9 mouse cellular contexts compared by ENCODE assay signal in genomic region chr6:36819784-36820050, GRCm38 (mm10). TPM values are rescaled to one million over a fixed set of nuclear protein-coding genes. Genes with fewer than 3 reads are reported as not detected.
DNase-seq lines count a peak whose midpoint lies in the region; ATAC-seq and TF ChIP-seq lines count a peak whose summit lies in the region.
"Had no signal": no experiment of that assay in that cellular context is flagged by ENCODE, and none has a peak within 500 bp of the region (broad histone marks: within the 10 kb centered on the region; RNA-seq: fewer than 3 reads in every experiment).

No protein-coding gene starts in this region.

- no peaks in the 10 kb centered on the region for H3K27me3 ChIP-seq in kidney, embryonic 14.5 days (ENCODE audit: control insufficient read depth, insufficient read depth, low read length)
- H3K27me3 ChIP-seq in forebrain, embryonic 14.5 days (replicated peaks; ENCODE audit: control insufficient read depth, insufficient read depth, low read length), result no peaks in the 10 kb centered on the region
- no peaks in the 10 kb centered on the region for H3K27me3 ChIP-seq in midbrain, postnatal 0 days (ENCODE audit: insufficient read depth, low read length)

- no peak for TF ChIP-seq CTCF in cortical plate, adult 2 months (IDR thresholded peaks at IDR 0.05; ENCODE audit: extremely low read depth, insufficient read depth, low read length)
- TF ChIP-seq CTCF in midbrain, postnatal 0 days (IDR thresholded peaks at IDR 0.05), result no peak

- no peak for ATAC-seq in kidney, embryonic 14.5 days (ENCODE audit: low FRiP score, low TSS enrichment)
- peak; percentile 13; the same call in 1 of the 2 replicates for ATAC-seq in forebrain, embryonic 14.5 days
- no peak for ATAC-seq in midbrain, postnatal 0 days (ENCODE audit: low FRiP score)

- peak overlapping the region; percentile 59; the same call in 1 of the 2 replicates for H3K27ac ChIP-seq in kidney, embryonic 14.5 days (ENCODE audit: low read depth, low read length)
- H3K27ac ChIP-seq in cortical plate, adult 2 months (ENCODE audit: insufficient read depth, low read length), result peak overlapping the region; percentile 65; the same call in 1 of the 2 replicates
- peak overlapping the region; percentile 78 for H3K27ac ChIP-seq in forebrain, embryonic 14.5 days (ENCODE audit: low read depth, low read length)
- peak overlapping the region; percentile 71 for H3K27ac ChIP-seq in midbrain, postnatal 0 days (ENCODE audit: low read depth, low read length)
- H3K27ac ChIP-seq: liver, embryonic 14.5 days had no signal

- H3K4me3 ChIP-seq in kidney, embryonic 14.5 days (ENCODE audit: low read length), result no peak overlapping the region
- no peak overlapping the region for H3K4me3 ChIP-seq in cortical plate, adult 2 months (ENCODE audit: insufficient read depth, low read length)
- no peak overlapping the region for H3K4me3 ChIP-seq in forebrain, embryonic 14.5 days (ENCODE audit: low read depth, low read length)
- no peak overlapping the region for H3K4me3 ChIP-seq in midbrain, postnatal 0 days (ENCODE audit: low read depth, low read length)

- peaks cover 3% of the 10 kb centered on the region; the same call in 1 of the 2 replicates for H3K4me1 ChIP-seq in kidney, embryonic 14.5 days (ENCODE audit: control insufficient read depth, insufficient read depth, low read length)
- no peaks in the 10 kb centered on the region; the same call in 1 of the 2 replicates for H3K4me1 ChIP-seq in cortical plate, adult 2 months (ENCODE audit: control insufficient read depth, insufficient read depth, low read length)
- peaks cover 18% of the 10 kb centered on the region; the same call in 1 of the 2 replicates for H3K4me1 ChIP-seq in forebrain, embryonic 14.5 days (ENCODE audit: control insufficient read depth, insufficient read depth, low read length)
- H3K4me1 ChIP-seq in midbrain, postnatal 0 days (ENCODE audit: insufficient read depth, low read length), result no peaks in the 10 kb centered on the region

- H3K4me2 ChIP-seq in kidney, embryonic 14.5 days (replicated peaks; ENCODE audit: low read depth, low read length), result no peak overlapping the region
- H3K4me2 ChIP-seq in forebrain, embryonic 14.5 days (ENCODE audit: low read length), result no peak overlapping the region
- H3K4me2 ChIP-seq in midbrain, postnatal 0 days (ENCODE audit: low read depth, low read length, poor library complexity, severe bottlenecking), result no peak overlapping the region

- no peak for DNase-seq in kidney, postnatal 25 days
- DNase-seq in forebrain, embryonic 14.5 days (ENCODE audit: low spot score), result no peak
- no peak for DNase-seq in midbrain, postnatal 0 days (ENCODE audit: low spot score)
- no peak for DNase-seq in ovary, postnatal 14 days (ENCODE audit: low spot score)
- DNase-seq in testis, postnatal 14 days (ENCODE audit: low spot score), result no peak

- H3K9ac ChIP-seq in kidney, embryonic 14.5 days (ENCODE audit: low read depth, low read length), result no peak overlapping the region
- no peak overlapping the region for H3K9ac ChIP-seq in forebrain, embryonic 14.5 days (ENCODE audit: low read length)
- no peak overlapping the region for H3K9ac ChIP-seq in midbrain, postnatal 0 days (replicated peaks; ENCODE audit: low read length, poor library complexity, severe bottlenecking)
- H3K9ac ChIP-seq: liver, embryonic 14.5 days had no signal

- H3K9me3 ChIP-seq in kidney, embryonic 14.5 days (ENCODE audit: control insufficient read depth, low read length), result no peaks in the 10 kb centered on the region
- no peaks in the 10 kb centered on the region for H3K9me3 ChIP-seq in forebrain, embryonic 14.5 days (replicated peaks; ENCODE audit: control insufficient read depth, low read length)
- H3K9me3 ChIP-seq in midbrain, postnatal 0 days (ENCODE audit: low read length), result no peaks in the 10 kb centered on the region
- H3K9me3 ChIP-seq: G1E had no signal

- no peak for TF ChIP-seq POLR2A in cortical plate, adult 2 months (IDR thresholded peaks at IDR 0.05; ENCODE audit: extremely low read depth, insufficient read depth, low read length)

- H3K36me3 ChIP-seq in kidney, embryonic 14.5 days (ENCODE audit: control insufficient read depth, insufficient read depth, low read length), result no peaks in the 10 kb centered on the region
- H3K36me3 ChIP-seq in forebrain, embryonic 14.5 days (ENCODE audit: control insufficient read depth, insufficient read depth, low read length), result no peaks in the 10 kb centered on the region
- no peaks in the 10 kb centered on the region for H3K36me3 ChIP-seq in midbrain, postnatal 0 days (ENCODE audit: insufficient read depth, low read length)
- H3K36me3 ChIP-seq: G1E had no signal

RNA-seq across cellular contexts. Expression of gene Ptn, which starts 9.7 kb away (rescaled TPM):
- polyA plus RNA-seq in kidney, embryonic 14.5 days (2014; fragmentation: Nextera tagmentation; extraction: Ambion mirVana), result 293 and 358 TPM in 2 replicates
- 446 and 493 TPM in 2 replicates for polyA plus RNA-seq in cortical plate, adult 2 months (2012; rRNA removed)
- 532 and 624 TPM in 2 replicates for polyA plus RNA-seq in forebrain, embryonic 14.5 days (2014; fragmentation: Nextera tagmentation; extraction: Ambion mirVana)
- total RNA-seq in midbrain, postnatal 0 days (2014; rRNA removed), result 486 and 584 TPM in 2 replicates
- polyA plus RNA-seq in midbrain, postnatal 0 days (2015; fragmentation: Nextera tagmentation; extraction: Ambion mirVana), result 1,122 and 1,124 TPM in 2 replicates
- total RNA-seq: G1E had no signal
- polyA plus RNA-seq: G1E had no signal
